Mouse (Mus musculus): ENCODE results near the gene Mat2b. TPM values are rescaled to one million over a fixed set of nuclear protein-coding genes. Genes with fewer than 3 reads are reported as not detected.
A peak's percentile ranks its signal among the peaks of the same experiment; 100 is the strongest.

Mat2b gene
- total RNA-seq, 2 experiments from 2014 or later = 95.1 to 96.9 TPM

- DNase-seq = peak in 1 of 2 experiments; percentile 34
- intact Hi-C loops (cut with DNase I) = no loop called here
Observed at GRCm38 (mm10) chr11:40677169-40677568, 17.8 kb downstream of the Mat2b start.

- intact Hi-C loops (cut with DNase I) = no loop called here
- DNase-seq = no peak
Observed at GRCm38 (mm10) chr11:40675014-40675730, 19.8 kb downstream of the Mat2b start.

- no peak for DNase-seq
- intact Hi-C loops (cut with DNase I) = no loop called here
Observed at GRCm38 (mm10) chr11:40649726-40650445, 45.1 kb downstream of the Mat2b start.

DNA sequence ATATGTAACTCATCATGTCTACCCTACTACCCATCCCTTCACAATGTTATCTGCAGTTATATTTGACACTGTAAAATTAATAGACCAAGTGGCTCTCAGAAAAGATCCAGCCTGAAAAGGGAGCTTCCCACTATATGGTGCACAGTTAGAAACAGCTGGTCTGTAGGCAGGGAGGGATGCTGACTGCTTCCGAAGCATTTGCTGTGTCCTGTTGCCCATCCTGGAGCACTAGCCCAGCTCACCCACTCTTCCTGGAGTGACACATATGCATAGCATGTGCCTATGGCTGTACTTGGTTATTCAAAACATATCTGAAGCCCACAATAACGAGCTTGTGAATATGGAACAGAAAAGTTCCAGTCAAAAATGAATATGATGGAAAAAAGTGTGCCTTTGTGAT lies 47.8 kb downstream of the Mat2b start:
- intact Hi-C loops (cut with DNase I) = no loop called here
- no peak for DNase-seq

Other genes starting within 250 kb of the Mat2b start
- 10 to 100 TPM; 10.1 to 10.7 TPM for gene Hmmr, start 38.2 kb upstream of the Mat2b start, total RNA-seq (2021)
- gene Nudcd2, start 38.5 kb upstream of the Mat2b start, total RNA-seq (2021) = 10 to 100 TPM; 22.1 to 22.6 TPM
- gene Ccng1, start 60.1 kb upstream of the Mat2b start, total RNA-seq (2021) = 100 to 1,000 TPM; 231 TPM

All from heart, postnatal 10 days (tissue).